Mouse (Mus musculus): ENCODE data around the gene Psg26.
"Not testable (repeated sequence)": the region's sequence is repeated elsewhere in the genome, so short reads cannot be mapped to it uniquely, and the experiment has no call there.

Psg26 gene

GRCm38 (mm10) chr7:18484077-18484476 lies at the start of gene Psg26:
Psg26 (minus strand) TSS chr7:18484177.
- in situ Hi-C loops (cut with MboI; ENCODE audit: low sequenced_read_pairs): no loop called here

GRCm38 (mm10) chr7:18533420-18533819 lies 49.4 kb upstream of the Psg26 start:
- in situ Hi-C loops (cut with MboI; ENCODE audit: low sequenced_read_pairs): no loop called here

GRCm38 (mm10) chr7:18532169-18532568 lies 48.2 kb upstream of the Psg26 start, which contains the start of gene Psg25:
Psg25 (minus strand) TSS chr7:18532269.
- in situ Hi-C loops (cut with MboI; ENCODE audit: low sequenced_read_pairs): no loop called here

GRCm38 (mm10) chr7:18524668-18525067 lies 40.7 kb upstream of the Psg26 start:
- in situ Hi-C loops (cut with MboI; ENCODE audit: low sequenced_read_pairs): no loop called here

- in situ Hi-C loops (cut with MboI; ENCODE audit: low sequenced_read_pairs): not testable (repeated sequence)
These were observed 28.9 kb upstream of the Psg26 start for GRCm38 (mm10) chr7:18512848-18513247.

GRCm38 (mm10) chr7:18512417-18512816 lies 28.4 kb upstream of the Psg26 start:
- in situ Hi-C loops (cut with MboI; ENCODE audit: low sequenced_read_pairs): not testable (repeated sequence)

GRCm38 (mm10) chr7:18511479-18511878 lies 27.5 kb upstream of the Psg26 start:
- in situ Hi-C loops (cut with MboI; ENCODE audit: low sequenced_read_pairs): no loop called here

- in situ Hi-C loops (cut with MboI; ENCODE audit: low sequenced_read_pairs): not testable (repeated sequence)
These were observed 52.0 kb downstream of the Psg26 start, which contains the start of gene Psg28 for GRCm38 (mm10) chr7:18431941-18432340. Psg28 (minus strand) TSS chr7:18432041.

Measured in CH12F3 (cell line).